Mouse (Mus musculus): Measurements from ENCODE around the gene Trp53tg5. TPM values are rescaled to one million over a fixed set of nuclear protein-coding genes. Genes with fewer than 3 reads are reported as not detected.
A peak's percentile ranks its signal among the peaks of the same experiment; 100 is the strongest.

Gene Trp53tg5
- polyA plus RNA-seq, 1 experiment = not detected

DNA sequence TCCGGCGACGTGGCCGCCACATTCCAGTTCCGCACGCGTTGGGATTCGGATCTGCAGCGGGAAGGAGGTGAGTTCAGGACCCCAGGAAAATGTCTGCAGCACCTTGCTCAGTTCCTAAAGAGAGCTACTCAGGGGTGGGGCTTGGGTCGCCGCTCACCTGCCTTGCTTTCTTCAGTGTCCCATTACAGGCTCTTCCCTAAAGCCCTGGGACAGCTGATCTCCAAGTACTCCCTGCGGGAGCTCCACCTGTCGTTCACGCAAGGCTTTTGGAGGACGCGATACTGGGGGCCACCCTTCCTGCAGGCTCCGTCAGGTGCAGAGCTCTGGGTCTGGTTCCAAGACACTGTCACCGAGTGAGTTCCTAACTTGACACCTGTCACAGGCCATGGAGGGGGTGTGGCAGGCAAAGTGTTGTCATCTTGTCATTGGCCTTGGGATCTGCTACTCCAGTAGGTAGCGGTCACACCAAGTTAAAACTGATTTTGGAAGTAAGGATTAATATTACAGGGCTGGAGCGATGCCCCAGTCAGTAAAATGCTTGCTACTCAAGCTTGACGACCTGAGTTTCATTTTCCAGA is 24.3 kb upstream of the Trp53tg5 start:
- H3K27ac ChIP-seq (ENCODE audit: insufficient read depth, low read depth, low read length) = no peak overlapping the region
- H3K4me3 ChIP-seq (ENCODE audit: insufficient read depth, low read depth, low read length) = peak overlapping the region; percentile 84
- 4% methylated on average over 21 of the region's 21 CpGs for WGBS
- H3K4me1 ChIP-seq (ENCODE audit: control insufficient read depth, insufficient read depth, low read length) = peaks cover 5% of the 10 kb centered on the region; the same call in 1 of the 2 replicates
- TF ChIP-seq POLR2A (IDR thresholded peaks at IDR 0.05; ENCODE audit: insufficient read depth, low read depth, low read length) (no peak), CTCF (IDR thresholded peaks at IDR 0.05; ENCODE audit: insufficient read depth, low read depth, low read length) (no peak)

DNA sequence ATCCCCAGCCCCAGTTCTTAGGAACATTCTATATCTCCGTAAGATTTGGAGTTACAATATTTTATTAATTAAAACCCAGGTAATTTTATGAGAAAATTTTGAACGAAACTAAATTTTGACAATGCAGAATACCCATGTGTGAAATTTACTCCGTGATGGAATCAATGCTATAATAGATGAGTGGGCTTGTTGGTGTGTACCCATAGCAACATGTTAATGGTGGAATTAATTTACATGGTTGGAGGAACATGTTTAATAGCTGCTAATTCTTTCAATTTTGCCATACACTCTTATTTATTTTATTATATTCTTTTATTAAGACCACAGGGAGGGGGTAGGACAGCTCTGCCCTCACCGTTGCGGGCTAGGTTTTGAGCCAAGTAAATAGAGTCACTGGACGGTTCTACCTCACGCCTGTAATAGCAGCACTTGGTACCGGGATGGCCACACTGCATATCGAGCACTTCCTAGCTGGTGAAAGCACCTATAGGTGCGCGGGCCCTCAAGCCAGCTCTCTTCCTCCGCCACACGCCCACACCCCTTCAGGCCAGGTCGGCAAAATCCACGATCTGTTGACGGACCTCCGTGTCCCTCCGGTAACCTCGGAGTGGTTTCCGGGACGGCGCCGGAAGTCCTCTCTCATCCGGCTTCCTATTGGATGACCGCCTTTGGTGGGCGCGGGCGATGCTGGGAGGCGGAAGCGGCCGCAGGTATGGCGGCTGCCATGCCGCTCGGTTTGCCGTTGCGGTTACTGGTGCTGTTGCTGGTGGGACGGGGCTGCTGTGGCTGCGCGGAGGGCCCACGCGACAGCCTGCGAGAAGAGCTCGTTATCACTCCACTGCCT is 23.5 kb upstream of the Trp53tg5 start, which contains the start of gene Pigt:
Gene Pigt, plus strand, starts transcription at position 674 of the 844 bp plus-strand sequence.
- Histone ChIP-seq H3K4me1 (ENCODE audit: control insufficient read depth, insufficient read depth, low read length) (peaks cover 5% of the 10 kb centered on the region; the same call in 1 of the 2 replicates), H3K27ac (ENCODE audit: insufficient read depth, low read depth, low read length) (peak within 1 kb of the TSS; percentile 63), H3K4me3 (ENCODE audit: insufficient read depth, low read depth, low read length) (peak within 1 kb of the TSS; percentile 84)
- TF ChIP-seq CTCF (IDR thresholded peaks at IDR 0.05; ENCODE audit: insufficient read depth, low read depth, low read length) (0 out of 2 replicates have a peak, but pooled peaks have one; percentile 11), POLR2A (IDR thresholded peaks at IDR 0.05; ENCODE audit: insufficient read depth, low read depth, low read length) (peak; percentile 92)
- WGBS = 4% methylated on average over 43 of the region's 43 CpGs

DNA sequence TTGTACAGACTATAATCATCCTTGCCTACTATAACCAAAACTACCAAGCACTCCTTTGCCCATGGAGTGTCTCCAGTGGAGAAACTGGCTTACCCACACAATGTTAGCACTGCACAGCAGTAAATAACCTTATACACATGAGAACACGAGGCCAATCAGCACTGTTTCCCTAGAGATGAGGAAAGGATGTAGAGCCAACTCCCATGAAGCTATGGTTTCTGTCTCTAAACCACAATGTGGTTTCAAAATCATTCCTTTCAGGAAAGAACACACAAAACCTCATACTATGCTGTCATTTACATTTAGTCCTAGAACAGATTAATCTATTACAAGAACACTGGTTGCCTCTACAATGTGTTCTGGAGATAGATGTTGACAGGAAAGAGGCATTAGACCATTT is 22.8 kb upstream of the Trp53tg5 start:
- Histone ChIP-seq H3K4me1 (ENCODE audit: control insufficient read depth, insufficient read depth, low read length) (peaks cover 5% of the 10 kb centered on the region; the same call in 1 of the 2 replicates), H3K4me3 (ENCODE audit: insufficient read depth, low read depth, low read length) (no peak overlapping the region), H3K27ac (ENCODE audit: insufficient read depth, low read depth, low read length) (no peak overlapping the region)
- TF ChIP-seq CTCF (IDR thresholded peaks at IDR 0.05; ENCODE audit: insufficient read depth, low read depth, low read length) (no peak), POLR2A (IDR thresholded peaks at IDR 0.05; ENCODE audit: insufficient read depth, low read depth, low read length) (no peak)
- WGBS = 48% methylated on average over 1 of the region's 1 CpGs

DNA sequence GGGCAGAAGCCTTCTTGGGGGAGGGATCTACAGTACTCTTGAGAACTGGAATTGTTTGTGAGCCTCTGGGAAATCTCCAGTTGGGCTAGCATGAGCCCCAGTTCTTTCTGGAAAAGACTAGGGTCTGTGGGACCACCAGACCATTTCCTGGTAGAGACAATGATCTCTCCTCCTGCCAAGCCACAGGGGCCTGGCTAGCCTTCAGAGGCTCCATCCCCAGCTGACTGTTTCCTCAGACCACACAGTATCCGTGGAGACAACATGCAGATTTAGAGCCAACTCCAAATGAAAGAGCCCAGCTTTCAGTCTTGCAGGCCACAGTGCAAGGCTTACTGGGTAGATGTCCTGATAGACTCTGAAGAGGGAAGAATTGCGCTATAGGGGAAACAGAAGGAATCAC is 20.6 kb upstream of the Trp53tg5 start:
- Histone ChIP-seq H3K4me3 (ENCODE audit: insufficient read depth, low read depth, low read length) (no peak overlapping the region), H3K27ac (ENCODE audit: insufficient read depth, low read depth, low read length) (no peak overlapping the region), H3K4me1 (ENCODE audit: control insufficient read depth, insufficient read depth, low read length) (peaks cover 2% of the 10 kb centered on the region; the same call in 1 of the 2 replicates)
- 34% methylated on average over 2 of the region's 2 CpGs for WGBS
- TF ChIP-seq POLR2A (IDR thresholded peaks at IDR 0.05; ENCODE audit: insufficient read depth, low read depth, low read length) (no peak), CTCF (IDR thresholded peaks at IDR 0.05; ENCODE audit: insufficient read depth, low read depth, low read length) (no peak)

DNA sequence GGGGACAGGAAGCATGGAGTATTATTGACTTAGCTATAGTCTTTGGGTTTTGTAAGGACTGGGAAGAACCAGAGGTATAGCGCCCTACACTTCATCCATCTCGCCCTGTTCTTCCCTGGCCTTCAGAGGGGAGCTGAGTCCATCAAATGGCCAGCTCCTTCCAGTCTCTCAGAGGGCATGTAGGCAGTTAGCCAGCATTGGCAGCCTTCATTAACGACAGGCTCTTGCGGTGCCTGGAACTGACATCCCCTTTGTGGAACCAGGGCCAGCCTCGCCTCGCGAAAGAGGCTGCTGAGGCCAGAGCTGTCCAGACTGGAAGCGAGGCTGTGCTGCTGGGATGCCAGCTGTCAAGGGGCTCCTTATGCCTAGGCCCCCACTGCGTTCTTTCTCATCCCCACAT is 14.3 kb upstream of the Trp53tg5 start:
- 50% methylated on average over 9 of the region's 9 CpGs for whole genome bisulfite sequencing
- H3K27ac ChIP-seq (ENCODE audit: insufficient read depth, low read depth, low read length) = peak overlapping the region; percentile 68
- H3K4me3 ChIP-seq (ENCODE audit: insufficient read depth, low read depth, low read length) = peak overlapping the region; percentile 34
- H3K4me1 ChIP-seq (ENCODE audit: control insufficient read depth, insufficient read depth, low read length) = peaks cover 23% of the 10 kb centered on the region
- TF ChIP-seq CTCF (IDR thresholded peaks at IDR 0.05; ENCODE audit: insufficient read depth, low read depth, low read length) (no peak), POLR2A (IDR thresholded peaks at IDR 0.05; ENCODE audit: insufficient read depth, low read depth, low read length) (no peak)

DNA sequence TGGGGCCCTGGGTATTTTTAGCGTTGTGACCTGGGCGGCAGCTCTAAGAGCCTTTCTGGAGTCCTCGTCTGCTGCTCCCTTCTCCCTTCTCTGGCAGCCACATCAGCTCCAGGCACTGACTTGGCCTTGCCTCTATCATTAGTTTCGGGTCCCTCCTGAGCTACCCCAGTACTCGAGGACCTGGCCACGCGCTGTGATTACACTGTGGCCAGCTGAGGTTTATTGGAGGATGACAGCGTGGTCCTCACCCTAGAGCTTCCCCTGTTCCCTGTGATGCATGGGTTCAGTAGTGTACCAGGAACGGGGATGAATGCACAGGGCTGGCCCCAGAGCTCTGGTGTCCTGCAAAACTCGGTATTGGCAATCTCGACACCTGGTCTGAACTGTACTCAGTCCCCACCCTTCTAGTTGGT is 13.6 kb upstream of the Trp53tg5 start:
- H3K4me3 ChIP-seq (ENCODE audit: insufficient read depth, low read depth, low read length) = peak overlapping the region; percentile 91
- peaks cover 23% of the 10 kb centered on the region for H3K4me1 ChIP-seq (ENCODE audit: control insufficient read depth, insufficient read depth, low read length)
- peak overlapping the region; percentile 68 for H3K27ac ChIP-seq (ENCODE audit: insufficient read depth, low read depth, low read length)
- 8% methylated on average over 11 of the region's 11 CpGs for WGBS
- TF ChIP-seq POLR2A (IDR thresholded peaks at IDR 0.05; ENCODE audit: insufficient read depth, low read depth, low read length) = no peak

DNA sequence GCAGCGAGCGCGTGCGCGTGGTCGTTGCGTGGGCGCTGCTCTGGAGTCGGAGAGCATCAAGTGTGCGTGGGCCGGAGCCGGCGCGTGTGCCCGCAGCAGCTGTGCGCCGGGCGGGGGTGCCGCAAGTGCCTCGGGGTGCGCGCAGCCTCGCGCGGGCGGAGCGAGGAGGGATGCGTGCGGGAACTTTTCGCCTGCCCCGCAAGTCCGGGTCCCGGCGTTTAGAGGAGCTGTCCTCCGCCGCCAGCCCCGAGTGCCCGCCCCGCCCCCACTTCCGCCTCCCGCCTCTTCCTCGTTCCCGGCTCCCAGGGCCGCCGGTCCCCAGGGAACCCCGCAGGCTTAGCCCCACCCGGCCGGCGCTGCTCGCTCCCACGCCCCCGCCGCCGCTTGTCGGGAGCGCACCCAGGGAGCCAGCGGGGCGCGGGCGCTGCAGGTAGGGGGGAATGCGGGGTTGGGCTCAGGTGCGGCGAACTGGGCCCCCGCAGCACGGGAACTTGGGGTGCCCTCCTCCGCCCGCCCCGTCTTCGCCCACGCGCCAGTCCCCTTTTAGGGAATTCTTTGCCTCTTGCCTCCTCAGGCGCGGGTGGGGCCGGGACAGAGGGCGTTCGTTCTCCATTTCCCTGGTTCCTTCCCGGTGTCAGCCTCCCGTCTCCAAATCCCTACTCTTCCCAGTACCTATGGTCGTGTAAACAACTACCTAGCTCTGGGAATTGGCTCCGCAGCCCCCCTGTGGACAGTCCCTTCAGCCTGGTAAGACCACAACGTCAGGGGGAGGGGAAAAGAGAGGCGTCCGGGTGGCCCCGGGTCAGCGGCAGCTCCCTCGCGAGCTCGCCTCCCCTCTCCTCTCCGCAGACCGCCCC is 13.0 kb upstream of the Trp53tg5 start:
- under 1% methylated on average over 89 of the region's 90 CpGs for WGBS
- Histone ChIP-seq H3K4me1 (ENCODE audit: control insufficient read depth, insufficient read depth, low read length) (peaks cover 23% of the 10 kb centered on the region), H3K27ac (ENCODE audit: insufficient read depth, low read depth, low read length) (peak overlapping the region; percentile 90), H3K4me3 (ENCODE audit: insufficient read depth, low read depth, low read length) (peak overlapping the region; percentile 91)
- TF ChIP-seq CTCF (IDR thresholded peaks at IDR 0.05; ENCODE audit: insufficient read depth, low read depth, low read length) = no peak
- TF ChIP-seq POLR2A (IDR thresholded peaks at IDR 0.05; ENCODE audit: insufficient read depth, low read depth, low read length) = no peak

DNA sequence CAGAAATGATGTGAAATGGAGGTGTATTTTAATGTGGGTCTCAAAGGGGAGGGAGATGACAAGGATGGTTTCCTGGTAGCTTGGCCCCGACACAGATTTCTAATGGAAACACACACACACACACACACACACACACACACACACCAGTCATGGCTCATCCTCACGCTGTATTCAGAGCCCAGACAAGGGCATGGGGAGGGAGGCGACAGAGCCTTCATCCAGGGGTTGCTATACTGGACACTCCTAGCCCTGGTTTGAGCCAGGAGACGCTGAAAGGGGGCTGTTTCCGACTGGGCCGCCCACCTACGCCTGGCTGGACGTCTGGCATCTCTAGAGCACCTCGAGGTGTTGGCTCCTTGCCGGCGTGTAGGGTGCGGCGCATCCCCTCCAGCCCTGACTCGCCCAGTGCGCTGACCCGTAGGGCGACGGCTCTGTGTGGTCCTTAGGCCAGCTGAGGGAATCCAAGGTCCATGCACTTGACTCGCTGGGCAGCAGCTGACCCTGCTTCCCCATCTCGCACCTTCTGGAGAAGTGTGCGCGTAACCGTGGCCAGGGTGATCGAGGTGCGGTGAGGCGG is 12.2 kb upstream of the Trp53tg5 start, which contains the start of gene Dbndd2:
Gene Dbndd2, plus strand, starts transcription at position 426 of the 577 bp plus-strand sequence.
- 2% methylated on average over 26 of the region's 26 CpGs for WGBS
- Histone ChIP-seq H3K4me1 (ENCODE audit: control insufficient read depth, insufficient read depth, low read length) (peaks cover 23% of the 10 kb centered on the region), H3K27ac (ENCODE audit: insufficient read depth, low read depth, low read length) (peak within 1 kb of the TSS; percentile 90), H3K4me3 (ENCODE audit: insufficient read depth, low read depth, low read length) (peak within 1 kb of the TSS; percentile 91)
- no peak for TF ChIP-seq CTCF (IDR thresholded peaks at IDR 0.05; ENCODE audit: insufficient read depth, low read depth, low read length)
- TF ChIP-seq POLR2A (IDR thresholded peaks at IDR 0.05; ENCODE audit: insufficient read depth, low read depth, low read length) = no peak
